Mouse (Mus musculus): ENCODE measurements around the gene Socs2. TPM values are rescaled to one million over a fixed set of nuclear protein-coding genes. Genes with fewer than 3 reads are reported as not detected.

Socs2 gene
- polyA plus RNA-seq, 1 experiment from 2014 or later: 30.4 TPM

DNA sequence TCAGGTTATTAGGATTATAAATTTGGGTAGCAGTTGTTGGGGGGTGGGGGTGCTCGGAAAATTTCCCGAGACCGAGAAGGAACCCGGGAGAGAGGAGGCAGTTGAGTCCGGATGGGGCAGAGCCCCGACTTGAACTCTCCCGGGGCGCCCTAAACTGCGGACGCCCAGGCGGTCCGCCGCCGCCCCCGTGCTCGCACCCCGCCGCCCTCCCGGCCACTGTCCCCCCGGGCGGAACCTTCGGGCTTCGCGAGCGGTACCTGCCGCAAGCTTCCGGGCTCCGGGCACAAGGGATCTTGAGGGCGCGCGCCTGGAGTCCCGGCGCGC is 657 bp downstream of the Socs2 start:
- WGBS: 1% methylated on average over 33 of the region's 34 CpGs

DNA sequence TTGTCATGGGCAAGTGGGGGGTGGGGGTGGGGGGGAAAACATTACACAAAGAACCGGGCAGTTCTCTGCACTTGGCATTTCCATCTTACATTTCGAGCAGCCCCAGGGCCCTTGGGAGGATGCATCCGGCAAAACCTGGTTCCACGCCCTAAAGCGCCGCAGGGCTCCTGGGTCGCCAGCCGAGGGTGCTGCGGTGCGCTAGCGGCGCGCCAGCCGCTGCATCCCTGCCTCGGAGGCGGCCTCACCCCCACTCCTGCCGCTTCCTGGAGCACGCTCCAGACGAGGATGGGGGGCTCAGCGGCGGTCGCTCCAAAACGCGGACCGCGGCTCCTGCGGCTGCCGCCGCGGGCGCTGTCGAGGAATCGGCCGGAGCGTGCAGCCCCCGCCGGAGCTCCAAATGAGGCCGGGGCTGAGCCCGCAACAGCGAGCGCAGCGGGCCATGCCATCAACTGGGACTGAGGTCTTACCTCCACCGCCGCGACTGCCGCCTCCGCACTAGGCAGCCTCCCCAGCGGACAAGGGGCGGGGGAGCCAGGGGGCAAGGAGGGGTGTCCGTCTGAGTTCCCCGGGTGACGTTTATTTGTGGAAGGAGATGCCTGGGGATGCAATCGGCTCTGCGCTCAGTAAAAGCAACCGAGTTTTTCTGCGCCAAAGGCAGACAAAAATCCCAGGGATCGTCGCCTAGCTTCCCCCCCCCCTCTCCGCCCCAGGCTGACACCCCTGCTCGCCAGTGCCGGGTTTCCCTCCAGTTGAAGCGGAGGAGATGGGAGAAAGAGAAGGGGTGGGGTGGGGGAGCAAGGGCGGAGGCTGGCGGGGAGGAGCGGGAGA is 1.2 kb downstream of the Socs2 start:
- Histone ChIP-seq H3K4me3 (peak overlapping the region; percentile 82), H3K9me3 (replicated peaks) (no peaks in the 10 kb centered on the region), H3K27ac (replicated peaks) (peak overlapping the region; percentile 91), H3K36me3 (no peaks in the 10 kb centered on the region), H3K27me3 (ENCODE audit: low read depth, poor library complexity, severe bottlenecking) (peaks cover 49% of the 10 kb centered on the region), H3K4me1 (peaks cover 42% of the 10 kb centered on the region)
- DNase-seq (ENCODE audit: low spot score): peak; percentile 74
- WGBS: under 1% methylated on average over 65 of the region's 65 CpGs

More for the DNA sequence above, 657 bp downstream of the Socs2 start:
- no peaks in the 10 kb centered on the region for H3K9me3 ChIP-seq (replicated peaks)
- peak overlapping the region; percentile 82 for H3K4me3 ChIP-seq
- no peaks in the 10 kb centered on the region for H3K36me3 ChIP-seq
- peak overlapping the region; percentile 91 for H3K27ac ChIP-seq (replicated peaks)
- H3K27me3 ChIP-seq (ENCODE audit: low read depth, poor library complexity, severe bottlenecking): peaks cover 49% of the 10 kb centered on the region
- DNase-seq (ENCODE audit: low spot score): no peak
- H3K4me1 ChIP-seq: peaks cover 42% of the 10 kb centered on the region

DNA sequence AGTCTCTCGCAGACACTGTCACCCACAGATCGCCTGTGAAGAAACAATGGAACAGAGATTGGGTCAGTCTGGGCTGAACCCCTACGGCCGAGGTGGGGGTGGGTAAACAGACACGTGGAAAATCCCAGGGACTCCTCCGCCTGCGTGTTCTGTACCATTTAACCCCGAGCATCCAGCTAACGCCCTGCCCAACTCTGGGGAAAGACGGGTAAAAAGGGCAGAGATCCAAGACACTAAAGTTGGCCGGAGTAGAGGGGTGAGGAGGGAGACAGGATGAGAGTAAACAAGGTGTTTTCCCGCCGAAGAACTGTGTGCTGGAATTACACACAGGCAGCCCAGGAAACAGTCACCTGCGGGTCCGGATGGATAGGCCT is 1.8 kb downstream of the Socs2 start:
- H3K27ac ChIP-seq (replicated peaks): peak overlapping the region; percentile 91
- H3K9me3 ChIP-seq (replicated peaks): no peaks in the 10 kb centered on the region
- H3K36me3 ChIP-seq: no peaks in the 10 kb centered on the region
- H3K4me3 ChIP-seq: peak overlapping the region; percentile 82
- peaks cover 49% of the 10 kb centered on the region for H3K27me3 ChIP-seq (ENCODE audit: low read depth, poor library complexity, severe bottlenecking)
- peak; percentile 52 for DNase-seq (ENCODE audit: low spot score)
- under 1% methylated on average over 15 of the region's 15 CpGs for WGBS
- H3K4me1 ChIP-seq: peaks cover 42% of the 10 kb centered on the region

- H3K27ac ChIP-seq (replicated peaks): peak overlapping the region; percentile 91
- peaks cover 42% of the 10 kb centered on the region for H3K4me1 ChIP-seq
- H3K4me3 ChIP-seq: peak overlapping the region; percentile 82
- H3K27me3 ChIP-seq (ENCODE audit: low read depth, poor library complexity, severe bottlenecking): peaks cover 49% of the 10 kb centered on the region
- DNase-seq (ENCODE audit: low spot score): peak; percentile 74
- no peaks in the 10 kb centered on the region for H3K9me3 ChIP-seq (replicated peaks)
- no peaks in the 10 kb centered on the region for H3K36me3 ChIP-seq
- 2% methylated on average over 64 of the region's 65 CpGs for WGBS
These were observed 2.4 kb downstream of the Socs2 start for GRCm38 (mm10) chr10:95414316-95415158.

DNA sequence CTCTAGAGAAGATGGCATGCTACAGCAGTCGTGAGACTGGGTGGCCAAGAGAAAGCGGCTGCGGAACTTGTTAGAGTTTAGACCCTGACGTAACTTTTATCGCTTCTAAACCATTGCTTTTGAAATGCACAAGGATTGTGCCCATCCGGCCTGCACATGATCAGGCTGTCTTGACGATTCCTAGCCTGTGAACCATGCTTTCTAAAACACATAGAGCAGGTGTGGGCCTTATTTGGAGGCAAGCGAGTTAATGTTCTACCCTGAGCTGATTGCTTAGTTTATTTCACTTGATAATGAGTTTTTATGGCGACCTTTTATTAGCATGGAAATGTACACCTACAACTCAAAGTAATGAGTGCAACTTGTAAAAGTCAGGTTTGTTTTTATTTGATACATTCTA is 5.8 kb downstream of the Socs2 start:
- no peak overlapping the region for H3K27ac ChIP-seq (replicated peaks)
- no peaks in the 10 kb centered on the region for H3K36me3 ChIP-seq
- peaks cover 32% of the 10 kb centered on the region for H3K27me3 ChIP-seq (ENCODE audit: low read depth, poor library complexity, severe bottlenecking)
- DNase-seq (ENCODE audit: low spot score): no peak
- 91% methylated on average over 9 of the region's 9 CpGs for WGBS
- H3K9me3 ChIP-seq (replicated peaks): no peaks in the 10 kb centered on the region
- no peak overlapping the region for H3K4me3 ChIP-seq
- H3K4me1 ChIP-seq: peaks cover 26% of the 10 kb centered on the region

GRCm38 (mm10) chr10:95410709-95411108 is 6.3 kb downstream of the Socs2 start:
- Histone ChIP-seq H3K4me3 (no peak overlapping the region), H3K27me3 (ENCODE audit: low read depth, poor library complexity, severe bottlenecking) (peaks cover 27% of the 10 kb centered on the region), H3K36me3 (no peaks in the 10 kb centered on the region), H3K27ac (replicated peaks) (no peak overlapping the region), H3K9me3 (replicated peaks) (no peaks in the 10 kb centered on the region), H3K4me1 (peaks cover 22% of the 10 kb centered on the region)
- WGBS: 93% methylated on average over 7 of the region's 7 CpGs
- DNase-seq (ENCODE audit: low spot score): no peak

- Histone ChIP-seq H3K36me3 (no peaks in the 10 kb centered on the region), H3K27me3 (ENCODE audit: low read depth, poor library complexity, severe bottlenecking) (peaks cover 23% of the 10 kb centered on the region), H3K27ac (replicated peaks) (no peak overlapping the region), H3K4me1 (peaks cover 17% of the 10 kb centered on the region), H3K9me3 (replicated peaks) (no peaks in the 10 kb centered on the region), H3K4me3 (no peak overlapping the region)
- DNase-seq (ENCODE audit: low spot score): no peak
- WGBS: 91% methylated on average over 4 of the region's 4 CpGs
These were observed 6.8 kb downstream of the Socs2 start for GRCm38 (mm10) chr10:95410209-95410608.

- no peak for DNase-seq (ENCODE audit: low spot score)
- no peaks in the 10 kb centered on the region for H3K36me3 ChIP-seq
- H3K9me3 ChIP-seq (replicated peaks): no peaks in the 10 kb centered on the region
- H3K4me3 ChIP-seq: no peak overlapping the region
- peaks cover 6% of the 10 kb centered on the region for H3K4me1 ChIP-seq
- H3K27me3 ChIP-seq (ENCODE audit: low read depth, poor library complexity, severe bottlenecking): peaks cover 14% of the 10 kb centered on the region
- H3K27ac ChIP-seq (replicated peaks): no peak overlapping the region
- WGBS: 85% methylated on average over 7 of the region's 7 CpGs
These were observed 7.8 kb downstream of the Socs2 start for GRCm38 (mm10) chr10:95409149-95409548.

DNA sequence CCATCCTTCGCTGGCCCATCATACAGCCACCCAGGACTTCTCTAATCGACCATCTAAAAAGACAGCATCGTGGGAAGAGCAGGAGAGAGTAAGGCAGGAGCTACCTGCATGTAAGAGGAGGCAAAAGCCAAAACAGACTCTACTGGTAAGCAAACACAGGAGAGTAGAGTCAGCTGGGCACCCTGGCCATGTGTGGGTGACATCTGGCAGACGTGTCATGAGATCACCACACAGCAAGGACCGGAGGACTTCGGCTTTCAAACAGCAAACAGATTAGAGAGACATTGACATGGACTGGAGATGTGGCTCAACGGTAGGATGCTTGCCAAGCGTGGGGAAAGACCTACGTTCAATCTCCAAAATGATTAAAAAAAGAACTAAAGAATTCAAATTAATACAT is 8.5 kb downstream of the Socs2 start:
- no peaks in the 10 kb centered on the region for H3K4me1 ChIP-seq
- 85% methylated on average over 9 of the region's 9 CpGs for WGBS

GRCm38 (mm10) chr10:95407541-95408160 is 9.3 kb downstream of the Socs2 start:
- DNase-seq (ENCODE audit: low spot score): no peak
- 80% methylated on average over 12 of the region's 12 CpGs for WGBS

More for the DNA sequence above, 8.5 kb downstream of the Socs2 start:
- Histone ChIP-seq H3K36me3 (no peaks in the 10 kb centered on the region), H3K9me3 (replicated peaks) (no peaks in the 10 kb centered on the region), H3K27me3 (ENCODE audit: low read depth, poor library complexity, severe bottlenecking) (peaks cover 8% of the 10 kb centered on the region), H3K27ac (replicated peaks) (no peak overlapping the region), H3K4me3 (no peak overlapping the region)
- DNase-seq (ENCODE audit: low spot score): no peak

DNA sequence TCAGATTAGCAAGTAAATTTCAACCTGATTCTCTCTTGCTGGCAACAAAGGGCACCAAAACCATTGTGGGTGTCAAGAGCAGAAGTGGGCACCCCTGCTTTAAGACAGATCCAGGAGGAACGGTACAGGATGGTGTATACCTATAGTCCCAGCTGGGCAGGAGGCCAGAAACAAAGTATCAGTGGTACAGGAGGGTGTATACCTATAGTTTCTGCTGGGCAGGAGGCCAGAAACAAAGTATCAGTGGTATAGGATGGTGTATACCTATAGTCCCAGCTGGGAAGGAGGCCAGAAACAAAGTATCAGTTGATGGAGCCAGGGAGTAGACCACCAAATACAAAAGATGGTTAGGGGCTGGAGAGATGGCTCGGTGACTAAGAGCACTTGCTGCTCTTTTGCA is 12.2 kb downstream of the Socs2 start:
- no peak overlapping the region for H3K27ac ChIP-seq (replicated peaks)
- no peak for DNase-seq (ENCODE audit: low spot score)
- H3K27me3 ChIP-seq (ENCODE audit: low read depth, poor library complexity, severe bottlenecking): peaks cover 2% of the 10 kb centered on the region; the same call in 1 of the 2 replicates
- H3K36me3 ChIP-seq: no peaks in the 10 kb centered on the region
- H3K4me3 ChIP-seq: no peak overlapping the region
- no peaks in the 10 kb centered on the region for H3K9me3 ChIP-seq (replicated peaks)
- WGBS: 89% methylated on average over 2 of the region's 2 CpGs
- no peaks in the 10 kb centered on the region for H3K4me1 ChIP-seq

More at GRCm38 (mm10) chr10:95407541-95408160, 9.3 kb downstream of the Socs2 start:
- Histone ChIP-seq H3K9me3 (replicated peaks) (no peaks in the 10 kb centered on the region), H3K27ac (replicated peaks) (no peak overlapping the region), H3K4me3 (no peak overlapping the region), H3K36me3 (no peaks in the 10 kb centered on the region), H3K4me1 (no peaks in the 10 kb centered on the region), H3K27me3 (ENCODE audit: low read depth, poor library complexity, severe bottlenecking) (no peaks in the 10 kb centered on the region)

GRCm38 (mm10) chr10:95399689-95400354 is 17.2 kb downstream of the Socs2 start:
- WGBS: 64% methylated on average over 13 of the region's 13 CpGs
- Histone ChIP-seq H3K9me3 (replicated peaks) (no peaks in the 10 kb centered on the region), H3K4me3 (no peak overlapping the region)

More at GRCm38 (mm10) chr10:95399689-95400354, 17.2 kb downstream of the Socs2 start:
- no peak overlapping the region for H3K27ac ChIP-seq (replicated peaks)
- H3K4me1 ChIP-seq: peaks cover 25% of the 10 kb centered on the region
- DNase-seq (ENCODE audit: low spot score): no peak
- peaks cover 26% of the 10 kb centered on the region for H3K27me3 ChIP-seq (ENCODE audit: low read depth, poor library complexity, severe bottlenecking)
- no peaks in the 10 kb centered on the region for H3K36me3 ChIP-seq
